Mouse (Mus musculus): ENCODE measurements around the gene Yy1. TPM values are rescaled to one million over a fixed set of nuclear protein-coding genes. Genes with fewer than 3 reads are reported as not detected.

The Yy1 gene
- polyA plus RNA-seq, 1 experiment from 2014 or later: 11.7 TPM

DNA sequence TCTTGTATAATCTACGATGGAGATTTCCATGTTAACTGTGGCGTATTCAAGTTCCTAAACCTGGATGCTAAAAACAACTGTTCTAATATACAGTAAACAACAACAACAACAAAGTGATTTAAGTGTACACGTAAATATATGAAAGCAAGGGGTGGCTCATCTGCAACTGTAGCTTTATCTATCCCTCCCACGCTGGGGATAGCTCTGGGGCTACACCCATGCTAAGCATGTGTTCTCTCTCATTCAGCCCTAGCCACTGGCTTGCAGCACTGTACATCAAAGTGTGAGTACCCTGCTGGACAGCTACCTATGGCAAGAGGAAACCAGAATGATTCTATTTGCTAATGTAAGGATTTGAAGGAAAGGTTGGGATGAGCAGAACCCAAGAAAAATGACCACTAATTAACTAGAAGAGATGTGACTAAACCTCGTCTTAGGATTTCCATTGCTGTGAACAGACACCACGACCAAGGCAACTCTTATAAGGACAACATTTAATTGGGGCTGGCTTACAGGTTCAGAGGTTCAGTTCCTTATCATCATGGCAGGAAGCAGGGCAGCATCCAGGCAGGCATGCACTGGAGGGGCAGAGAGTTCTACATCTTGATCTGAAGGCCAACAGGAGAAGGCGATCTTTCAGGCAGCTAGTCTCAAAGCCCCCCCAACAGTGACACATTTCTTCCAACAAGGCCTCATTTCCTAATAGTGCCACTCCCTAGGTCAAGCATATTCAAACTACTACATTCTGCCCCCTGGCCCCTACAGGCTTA is 12.5 kb upstream of the Yy1 start:
- Histone ChIP-seq H3K4me2 (no peak overlapping the region), H3K27ac (replicated peaks) (no peak overlapping the region), H3K4me3 (no peak overlapping the region), H3K27me3 (replicated peaks) (no peaks in the 10 kb centered on the region), H3K9me3 (peaks cover 24% of the 10 kb centered on the region), H3K9ac (no peak overlapping the region), H3K36me3 (peaks cover 52% of the 10 kb centered on the region), H3K4me1 (no peaks in the 10 kb centered on the region)
- 88% methylated on average over 7 of the region's 7 CpGs for WGBS
- no peak for ATAC-seq (ENCODE audit: extremely low read depth, insufficient number of reproducible peaks, low FRiP score, low TSS enrichment)

DNA sequence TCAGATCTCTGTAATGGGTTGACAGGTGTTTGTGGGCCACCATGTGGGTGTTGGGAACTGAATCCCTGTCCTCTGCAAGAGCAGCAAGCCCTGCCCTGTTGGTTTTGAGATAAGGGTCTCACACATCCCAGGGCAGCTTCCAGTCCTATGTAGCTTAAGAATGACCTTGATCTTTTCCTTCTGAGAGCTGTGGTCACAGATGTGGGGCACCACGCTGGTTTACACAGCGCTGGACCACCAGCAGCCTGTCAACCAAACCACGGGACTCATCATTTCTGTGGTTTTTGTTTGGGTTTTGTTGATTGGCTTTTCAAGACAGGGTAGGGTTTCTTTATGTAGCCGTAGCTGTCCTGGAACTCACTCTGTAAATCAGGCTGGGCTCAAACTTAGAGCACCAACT is 7.6 kb upstream of the Yy1 start:
- peaks cover 18% of the 10 kb centered on the region for H3K36me3 ChIP-seq
- no peak for ATAC-seq (ENCODE audit: extremely low read depth, insufficient number of reproducible peaks, low FRiP score, low TSS enrichment)
- no peaks in the 10 kb centered on the region for H3K27me3 ChIP-seq (replicated peaks)
- no peak overlapping the region for H3K9ac ChIP-seq
- H3K4me1 ChIP-seq: peaks cover 8% of the 10 kb centered on the region; the same call in 1 of the 2 replicates
- no peak overlapping the region for H3K4me3 ChIP-seq
- WGBS: 85% methylated on average over 4 of the region's 4 CpGs
- H3K27ac ChIP-seq (replicated peaks): no peak overlapping the region
- no peak overlapping the region for H3K4me2 ChIP-seq
- H3K9me3 ChIP-seq: peaks cover 14% of the 10 kb centered on the region; the same call in 1 of the 2 replicates

- Histone ChIP-seq H3K4me3 (no peak overlapping the region), H3K4me2 (no peak overlapping the region), H3K9ac (no peak overlapping the region), H3K27ac (replicated peaks) (no peak overlapping the region), H3K36me3 (peaks cover 15% of the 10 kb centered on the region), H3K9me3 (peaks cover 14% of the 10 kb centered on the region; the same call in 1 of the 2 replicates), H3K27me3 (replicated peaks) (no peaks in the 10 kb centered on the region), H3K4me1 (peaks cover 20% of the 10 kb centered on the region)
- 84% methylated on average over 2 of the region's 2 CpGs for WGBS
- no peak for ATAC-seq (ENCODE audit: extremely low read depth, insufficient number of reproducible peaks, low FRiP score, low TSS enrichment)
Observed at GRCm38 (mm10) chr12:108787329-108787728, 5.4 kb upstream of the Yy1 start.

DNA sequence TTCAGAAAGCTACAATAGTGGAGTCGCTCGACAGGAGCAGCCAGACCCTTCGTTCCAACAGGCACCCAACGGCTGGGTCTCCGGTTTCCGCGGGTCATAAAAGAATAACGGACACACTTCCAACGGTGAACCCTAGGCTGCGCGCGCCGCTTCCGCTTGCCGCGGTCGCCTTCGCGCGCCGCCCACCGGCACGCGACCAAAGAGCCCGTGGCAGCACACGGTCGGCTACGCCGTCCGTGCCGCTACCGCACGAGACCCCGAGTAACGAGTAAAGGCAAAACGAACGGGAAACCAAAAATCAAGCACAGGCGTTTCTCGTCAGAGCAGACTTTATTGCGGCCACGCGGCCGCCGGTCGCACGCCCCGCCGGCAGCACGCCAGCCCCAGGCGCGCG is 624 bp upstream of the Yy1 start:
- no peaks in the 10 kb centered on the region for H3K9me3 ChIP-seq
- 0 out of 2 replicates have a peak, but pooled peaks cover 7% of the 10 kb centered on the region for H3K36me3 ChIP-seq
- peak overlapping the region; percentile 94 for H3K9ac ChIP-seq
- H3K27me3 ChIP-seq (replicated peaks): no peaks in the 10 kb centered on the region
- H3K27ac ChIP-seq (replicated peaks): peak overlapping the region; percentile 99
- H3K4me2 ChIP-seq: peak overlapping the region; percentile 77
- under 1% methylated on average over 52 of the region's 52 CpGs for WGBS
- H3K4me3 ChIP-seq: peak overlapping the region; percentile 96
- no peak for ATAC-seq (ENCODE audit: extremely low read depth, insufficient number of reproducible peaks, low FRiP score, low TSS enrichment)
- H3K4me1 ChIP-seq: peaks cover 38% of the 10 kb centered on the region

- H3K4me3 ChIP-seq: peak overlapping the region; percentile 96
- H3K27me3 ChIP-seq (replicated peaks): no peaks in the 10 kb centered on the region
- no peaks in the 10 kb centered on the region for H3K9me3 ChIP-seq
- H3K4me1 ChIP-seq: peaks cover 36% of the 10 kb centered on the region
- peak overlapping the region; percentile 99 for H3K27ac ChIP-seq (replicated peaks)
- under 1% methylated on average over 51 of the region's 71 CpGs for WGBS
- no peak for ATAC-seq (ENCODE audit: extremely low read depth, insufficient number of reproducible peaks, low FRiP score, low TSS enrichment)
- H3K9ac ChIP-seq: peak overlapping the region; percentile 95
- H3K36me3 ChIP-seq: 0 out of 2 replicates have a peak, but pooled peaks cover 7% of the 10 kb centered on the region
- H3K4me2 ChIP-seq: peak overlapping the region; percentile 89
Observed at GRCm38 (mm10) chr12:108793453-108793941, 724 bp downstream of the Yy1 start.

GRCm38 (mm10) chr12:108794078-108794711 is 1.4 kb downstream of the Yy1 start:
- Histone ChIP-seq H3K27ac (replicated peaks) (peak overlapping the region; percentile 99), H3K4me3 (peak overlapping the region; percentile 96), H3K9ac (peak overlapping the region; percentile 95), H3K36me3 (0 out of 2 replicates have a peak, but pooled peaks cover 7% of the 10 kb centered on the region), H3K9me3 (no peaks in the 10 kb centered on the region), H3K4me1 (peaks cover 43% of the 10 kb centered on the region), H3K27me3 (replicated peaks) (no peaks in the 10 kb centered on the region), H3K4me2 (peak overlapping the region; percentile 89)
- ATAC-seq (ENCODE audit: extremely low read depth, insufficient number of reproducible peaks, low FRiP score, low TSS enrichment): peak; percentile 68
- WGBS: under 1% methylated on average over 82 of the region's 94 CpGs

- WGBS: 6% methylated on average over 9 of the region's 9 CpGs
- ATAC-seq (ENCODE audit: extremely low read depth, insufficient number of reproducible peaks, low FRiP score, low TSS enrichment): no peak
- peaks cover 47% of the 10 kb centered on the region for H3K4me1 ChIP-seq
- H3K4me3 ChIP-seq: peak overlapping the region; percentile 96
- H3K4me2 ChIP-seq: peak overlapping the region; percentile 89
- peak overlapping the region; percentile 99 for H3K27ac ChIP-seq (replicated peaks)
- no peaks in the 10 kb centered on the region for H3K27me3 ChIP-seq (replicated peaks)
- no peaks in the 10 kb centered on the region for H3K9me3 ChIP-seq
- H3K9ac ChIP-seq: peak overlapping the region; percentile 95
- peaks cover 14% of the 10 kb centered on the region; the same call in 1 of the 2 replicates for H3K36me3 ChIP-seq
Observed at GRCm38 (mm10) chr12:108794979-108795537, 2.3 kb downstream of the Yy1 start.

DNA sequence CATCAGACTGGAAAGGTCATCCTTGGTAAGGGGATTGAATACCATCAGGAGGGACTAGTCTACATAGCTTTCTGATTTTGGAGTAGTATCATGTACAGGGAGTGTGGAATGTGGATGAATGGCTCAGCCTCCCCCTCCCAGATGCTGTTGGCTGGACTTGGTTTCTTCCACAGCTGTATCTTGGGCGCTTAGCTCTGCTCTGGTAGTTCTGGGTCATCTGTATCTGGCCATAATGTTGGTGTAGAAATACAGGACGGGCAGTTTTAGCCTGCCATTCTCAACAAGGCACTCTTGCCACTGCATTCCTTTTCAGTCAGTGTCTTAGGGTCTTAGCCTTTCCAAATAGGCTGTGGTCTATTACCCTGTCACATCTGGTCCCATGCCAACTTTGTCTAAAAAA is 8.8 kb downstream of the Yy1 start:
- Histone ChIP-seq H3K9ac (no peak overlapping the region), H3K9me3 (no peaks in the 10 kb centered on the region), H3K4me1 (peaks cover 72% of the 10 kb centered on the region), H3K4me3 (no peak overlapping the region), H3K4me2 (peak overlapping the region; percentile 5; the same call in 1 of the 2 replicates), H3K27me3 (replicated peaks) (no peaks in the 10 kb centered on the region), H3K36me3 (peaks cover 13% of the 10 kb centered on the region), H3K27ac (replicated peaks) (0 out of 2 replicates have a peak overlapping the region, but pooled peaks have one; percentile 16)
- no peak for ATAC-seq (ENCODE audit: extremely low read depth, insufficient number of reproducible peaks, low FRiP score, low TSS enrichment)
- WGBS: 67% methylated on average over 2 of the region's 2 CpGs

DNA sequence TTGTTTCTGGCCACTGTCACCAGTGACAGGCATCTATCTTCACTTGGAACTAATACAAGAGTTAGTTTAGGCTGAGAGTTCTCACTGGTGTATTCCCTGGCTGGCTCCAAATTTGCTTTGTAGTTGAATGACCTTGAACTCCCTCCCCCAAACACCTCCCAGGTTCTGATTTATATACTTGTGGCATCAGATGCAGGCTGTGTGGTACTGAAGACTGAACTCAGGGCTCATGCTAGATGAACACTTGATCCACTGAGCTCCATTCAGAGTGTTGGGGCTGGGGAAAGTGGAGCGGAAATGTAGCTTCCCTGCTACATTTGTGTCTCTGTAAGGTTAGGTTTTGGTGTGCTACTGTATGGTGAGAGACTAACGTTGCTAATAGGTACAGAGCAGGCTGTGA is 11.6 kb downstream of the Yy1 start:
- no peaks in the 10 kb centered on the region for H3K27me3 ChIP-seq (replicated peaks)
- no peak overlapping the region for H3K4me2 ChIP-seq
- H3K27ac ChIP-seq (replicated peaks): 0 out of 2 replicates have a peak overlapping the region, but pooled peaks have one; percentile 20
- WGBS: 79% methylated on average over 2 of the region's 2 CpGs
- ATAC-seq (ENCODE audit: extremely low read depth, insufficient number of reproducible peaks, low FRiP score, low TSS enrichment): no peak
- peaks cover 82% of the 10 kb centered on the region for H3K4me1 ChIP-seq
- H3K9me3 ChIP-seq: no peaks in the 10 kb centered on the region
- peaks cover 37% of the 10 kb centered on the region for H3K36me3 ChIP-seq
- H3K4me3 ChIP-seq: no peak overlapping the region
- H3K9ac ChIP-seq: no peak overlapping the region

DNA sequence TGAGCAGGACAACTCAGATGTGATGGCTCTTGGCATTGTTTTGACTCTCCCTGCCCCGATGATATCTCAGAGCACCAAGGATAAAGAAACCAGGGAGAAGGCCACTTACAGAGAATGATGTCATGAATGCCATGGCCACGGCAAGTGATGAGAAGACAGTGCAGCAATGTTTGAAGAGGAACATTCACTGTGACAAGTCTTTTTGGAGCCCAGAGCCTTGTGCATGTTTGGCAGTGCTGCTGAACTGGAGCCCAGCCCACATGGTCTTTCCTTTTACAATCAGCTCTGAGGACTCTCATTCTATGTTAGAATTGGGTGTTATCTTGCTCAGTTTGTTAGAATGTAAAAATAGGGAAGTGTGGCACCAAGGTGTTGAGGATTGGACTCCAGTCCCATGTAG is 15.7 kb downstream of the Yy1 start:
- Histone ChIP-seq H3K9ac (no peak overlapping the region), H3K27ac (replicated peaks) (no peak overlapping the region; the same call in 1 of the 2 replicates), H3K4me1 (peaks cover 65% of the 10 kb centered on the region), H3K4me3 (no peak overlapping the region), H3K27me3 (replicated peaks) (no peaks in the 10 kb centered on the region), H3K36me3 (peaks cover 37% of the 10 kb centered on the region), H3K9me3 (no peaks in the 10 kb centered on the region), H3K4me2 (no peak overlapping the region)
- WGBS: 32% methylated on average over 2 of the region's 2 CpGs
- ATAC-seq (ENCODE audit: extremely low read depth, insufficient number of reproducible peaks, low FRiP score, low TSS enrichment): no peak

DNA sequence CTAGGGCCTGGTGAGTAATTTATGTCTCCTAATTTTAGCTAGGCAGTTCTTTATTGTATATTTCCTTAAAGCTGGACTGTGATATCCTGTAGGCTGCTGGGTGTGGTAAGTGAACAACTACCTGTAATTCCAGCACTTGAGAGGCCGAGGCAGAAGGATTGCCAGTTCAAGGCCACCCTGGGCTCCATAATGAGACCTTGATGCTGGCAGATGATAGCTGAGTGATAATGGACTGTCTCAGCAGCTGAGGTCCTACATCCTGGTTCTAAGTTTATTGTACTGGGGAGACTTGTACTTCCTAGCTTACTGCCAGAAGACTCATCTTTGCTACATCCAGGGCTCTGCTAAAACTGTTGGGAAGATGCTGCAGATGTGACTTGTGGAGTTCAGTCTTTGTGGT is 17.0 kb downstream of the Yy1 start:
- ATAC-seq (ENCODE audit: extremely low read depth, insufficient number of reproducible peaks, low FRiP score, low TSS enrichment): no peak
- 66% methylated on average over 1 of the region's 1 CpGs for WGBS

More for the DNA sequence above, 17.0 kb downstream of the Yy1 start:
- H3K27me3 ChIP-seq (replicated peaks): no peaks in the 10 kb centered on the region
- H3K4me1 ChIP-seq: peaks cover 54% of the 10 kb centered on the region
- H3K4me2 ChIP-seq: no peak overlapping the region
- no peaks in the 10 kb centered on the region for H3K9me3 ChIP-seq
- no peak overlapping the region for H3K9ac ChIP-seq
- no peak overlapping the region for H3K27ac ChIP-seq (replicated peaks)
- H3K36me3 ChIP-seq: peaks cover 49% of the 10 kb centered on the region
- no peak overlapping the region for H3K4me3 ChIP-seq

Measured in heart, embryonic 13.5 days (tissue).